14 mouse cellular contexts compared by ENCODE assay signal in the genomic region with DNA sequence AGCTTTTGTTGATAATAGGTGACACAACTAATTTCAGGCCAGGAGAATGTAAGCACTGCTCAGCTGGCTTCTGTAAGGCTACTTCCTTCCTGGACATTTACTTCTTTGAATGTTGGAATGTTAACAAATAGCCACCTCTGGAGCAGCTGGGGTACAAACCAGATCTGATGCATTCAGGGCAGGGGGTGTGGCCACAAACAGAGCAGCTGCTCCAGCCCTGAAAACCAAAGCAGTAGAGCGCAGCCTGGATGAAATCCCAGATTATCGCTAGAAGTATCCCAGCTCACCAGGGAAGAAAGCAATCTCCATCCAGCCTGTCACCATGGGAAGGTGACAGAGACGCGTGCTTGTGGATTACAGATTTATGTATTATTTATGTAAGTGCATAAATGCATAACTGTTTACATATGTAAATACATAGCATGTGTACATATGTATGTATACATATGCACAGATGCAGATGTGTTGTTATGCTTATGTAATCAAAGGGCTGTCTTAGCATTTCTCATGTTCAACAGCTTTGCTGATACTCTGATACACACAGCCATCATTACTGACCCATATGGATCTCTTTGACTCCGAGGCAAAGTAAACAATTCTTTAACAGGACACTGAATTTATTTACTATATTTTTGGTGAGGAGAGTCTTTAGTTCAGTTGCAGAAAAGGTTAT.
A peak's percentile ranks its signal among the peaks of the same experiment; 100 is the strongest.
DNase-seq lines count a peak whose midpoint lies in the region; ATAC-seq and TF ChIP-seq lines count a peak whose summit lies in the region.
"Had no signal": no experiment of that assay in that cellular context is flagged by ENCODE, and none has a peak within 500 bp of the region (broad histone marks: within the 10 kb centered on the region; RNA-seq: fewer than 3 reads in every experiment).

No protein-coding gene starts in this region.

- H3K4me1 ChIP-seq in kidney, adult 2 months (ENCODE audit: control insufficient read depth, insufficient read depth, low read length), result no peaks in the 10 kb centered on the region
- H3K4me1 ChIP-seq: embryonic facial prominence, embryonic 13.5 days; forebrain, embryonic 13.5 days had no signal

- no peak for TF ChIP-seq POLR2A in kidney, adult 2 months (IDR thresholded peaks at IDR 0.05; ENCODE audit: low read depth, low read length)

- no peak overlapping the region for H3K4me3 ChIP-seq in gastrocnemius, adult 2 months
- no peak overlapping the region for H3K4me3 ChIP-seq in kidney, adult 2 months (ENCODE audit: insufficient read depth, low read depth, low read length)
- H3K4me3 ChIP-seq: embryonic facial prominence, embryonic 13.5 days; forebrain, embryonic 13.5 days; hindbrain, embryonic 10.5 days had no signal

- DNase-seq in gastrocnemius, adult 2 months, result peak; percentile 19
- no peak for DNase-seq in gastrocnemius, postnatal 25 days
- DNase-seq in kidney, postnatal 10 days, result peak; percentile 21
- no peak for DNase-seq in kidney, adult 2 months
- peak; percentile 8 for DNase-seq in right cerebral cortex, postnatal 14 days
- no peak for DNase-seq in right cerebral cortex, postnatal 4 days
- DNase-seq in MN1 (ENCODE audit: low spot score), result no peak
- DNase-seq: cerebellum, adult 9-10 months; gastrocnemius, postnatal 14 days; kidney, adult 18-20 months had no signal

- no peak for ATAC-seq in CD4-positive, CD25-positive, alpha-beta regulatory T cell, adult 4 months
- ATAC-seq: forebrain, embryonic 13.5 days had no signal

- intact Hi-C loops in gastrocnemius, adult 2 months (cut with DNase I), result no loop called here

- no peaks in the 10 kb centered on the region for H3K36me3 ChIP-seq in kidney, adult 2 months (ENCODE audit: control insufficient read depth, insufficient read depth, low read length)
- H3K36me3 ChIP-seq: embryonic facial prominence, embryonic 13.5 days; hindbrain, embryonic 10.5 days had no signal

- 59% methylated on average over 5 of the region's 5 CpGs for WGBS in kidney, adult 2 months

- TF ChIP-seq CTCF in gastrocnemius, adult 2 months (IDR thresholded peaks at IDR 0.05), result no peak
- no peak for TF ChIP-seq CTCF in kidney, adult 2 months (conservative IDR thresholded peaks at IDR 0.05; ENCODE audit: insufficient read depth, insufficient read length, low read depth, low read length)

- no peak overlapping the region for H3K27ac ChIP-seq in gastrocnemius, adult 2 months
- no peak overlapping the region for H3K27ac ChIP-seq in kidney, adult 2 months (ENCODE audit: insufficient read depth, low read depth, low read length)
- H3K27ac ChIP-seq: embryonic facial prominence, embryonic 13.5 days; forebrain, embryonic 13.5 days; hindbrain, embryonic 10.5 days had no signal

- H3K27me3 ChIP-seq in kidney, adult 2 months (replicated peaks; ENCODE audit: control insufficient read depth, insufficient read depth, low read length), result no peaks in the 10 kb centered on the region; the same call in 1 of the 2 replicates
- H3K27me3 ChIP-seq: embryonic facial prominence, embryonic 13.5 days; forebrain, embryonic 13.5 days had no signal

Comparison
In these comparisons a context has a peak if more than half of its experiments do, and no peak if none do; other contexts are left out.
1. DNase-seq: peak in gastrocnemius, adult 2 months (single experiment), kidney, postnatal 10 days (single experiment) and right cerebral cortex, postnatal 14 days (single experiment); none in gastrocnemius, postnatal 25 days (single experiment), kidney, adult 2 months (single experiment), right cerebral cortex, postnatal 4 days (single experiment) and MN1 (single experiment).